Mouse (Mus musculus): ENCODE data around the gene Adam12. TPM values are rescaled to one million over a fixed set of nuclear protein-coding genes. Genes with fewer than 3 reads are reported as not detected.
"Not testable (repeated sequence)": the region's sequence is repeated elsewhere in the genome, so short reads cannot be mapped to it uniquely, and the experiment has no call there.

The Adam12 gene
- total RNA-seq, 2 experiments from 2014 or later: 0.19 TPM; not detected in 1

DNA sequence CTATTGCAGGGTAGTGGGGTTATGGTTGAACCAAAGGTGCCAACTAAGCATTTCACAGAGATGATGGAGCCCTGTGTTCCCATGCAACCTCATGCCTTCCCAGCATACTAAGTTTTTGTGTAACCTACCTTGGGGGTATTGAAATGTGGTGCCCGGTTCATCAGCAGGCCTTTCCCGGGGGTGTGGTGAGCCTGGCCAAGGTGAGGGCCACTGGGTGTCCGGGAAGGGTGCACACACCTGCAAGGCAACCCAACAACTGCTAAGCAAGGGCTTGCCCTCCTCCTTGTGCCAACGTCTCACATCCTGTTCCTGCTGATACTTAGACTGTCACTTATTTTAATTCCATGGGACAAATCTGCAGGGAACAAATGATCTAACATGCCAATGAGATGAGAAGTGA, 323.0 kb downstream of the Adam12 start:
- ATAC-seq (replicated peaks; ENCODE audit: low FRiP score, low TSS enrichment, poor library complexity, severe bottlenecking): no peak

DNA sequence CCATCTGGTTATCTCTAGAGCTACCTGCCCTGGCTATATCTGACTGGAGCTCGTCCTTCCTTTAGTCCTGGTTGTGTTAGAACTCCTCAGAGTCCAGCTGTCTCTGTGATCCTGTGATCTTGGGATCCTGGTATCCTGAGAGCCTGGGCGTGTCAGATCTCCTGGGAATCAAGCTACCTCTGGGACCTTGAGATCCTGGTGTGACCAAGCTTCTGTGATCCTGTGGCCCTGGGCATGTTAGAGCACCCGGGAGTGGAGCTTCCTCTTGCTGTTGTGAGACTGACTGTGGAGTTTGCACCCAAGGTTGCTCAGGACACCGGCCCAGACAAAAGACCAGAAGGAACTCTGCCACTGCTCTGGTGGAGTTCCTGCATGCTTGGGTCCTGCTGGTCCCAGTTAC, 332.6 kb downstream of the Adam12 start:
- no peak for ATAC-seq (replicated peaks; ENCODE audit: low FRiP score, low TSS enrichment, poor library complexity, severe bottlenecking)

DNA sequence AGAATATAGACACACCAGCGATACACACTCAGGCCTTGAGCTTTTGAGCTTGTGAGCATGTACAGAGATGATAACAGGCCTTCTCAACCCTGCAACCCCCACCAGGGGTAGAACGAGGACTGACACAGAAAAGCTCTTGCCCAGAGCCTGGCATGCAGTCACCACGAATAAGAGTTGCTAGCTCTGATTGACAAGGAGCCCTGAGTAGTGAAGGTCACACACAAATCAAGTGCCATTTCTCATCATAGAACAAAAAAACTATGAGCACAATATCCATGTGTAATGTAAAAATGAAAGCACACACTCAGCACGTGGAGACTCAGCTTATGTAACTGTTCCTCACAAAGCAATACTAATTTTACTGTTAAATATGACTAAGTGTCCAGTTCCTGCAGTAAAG, 340.1 kb downstream of the Adam12 start:
- no peak for ATAC-seq (replicated peaks; ENCODE audit: low FRiP score, low TSS enrichment, poor library complexity, severe bottlenecking)

DNA sequence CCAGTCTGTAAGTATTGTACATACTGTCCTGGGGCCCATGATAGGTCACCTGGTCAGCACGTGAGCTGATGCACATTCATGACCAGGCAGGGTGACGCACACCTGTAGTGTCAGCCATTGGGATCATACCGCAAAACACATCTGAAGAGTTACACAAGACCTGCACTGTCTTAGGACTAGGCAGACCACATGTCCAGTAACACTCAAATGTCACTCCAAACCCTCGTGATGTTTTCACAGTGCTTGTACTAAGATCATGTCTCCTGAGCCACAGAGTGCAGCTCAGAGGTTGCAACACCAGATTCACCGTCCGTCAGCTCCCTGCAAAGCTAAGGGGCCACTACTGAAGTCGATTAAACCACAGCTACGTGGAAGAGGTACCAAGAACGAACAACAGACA, 340.6 kb downstream of the Adam12 start:
- no peak for ATAC-seq (replicated peaks; ENCODE audit: low FRiP score, low TSS enrichment, poor library complexity, severe bottlenecking)

DNA sequence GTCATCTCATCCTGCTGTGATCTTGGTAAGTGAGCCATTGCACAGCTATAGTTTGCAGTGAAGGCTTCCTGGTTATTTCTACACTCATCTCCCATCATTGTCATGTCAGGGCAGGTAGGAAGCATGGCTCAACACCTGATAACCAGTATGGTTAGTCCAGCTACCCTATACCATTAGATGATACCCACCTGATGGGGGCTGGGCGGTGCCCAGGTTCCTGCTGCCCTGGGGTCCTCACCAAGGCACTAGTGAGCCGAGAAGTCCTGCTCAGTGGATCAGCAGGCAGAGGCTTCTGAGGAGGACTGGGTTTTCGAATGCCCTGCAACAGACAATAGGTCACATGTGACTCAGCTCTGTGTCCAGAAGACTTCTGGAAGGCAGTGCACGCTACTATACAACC, 342.0 kb downstream of the Adam12 start:
- ATAC-seq (replicated peaks; ENCODE audit: low FRiP score, low TSS enrichment, poor library complexity, severe bottlenecking): no peak

DNA sequence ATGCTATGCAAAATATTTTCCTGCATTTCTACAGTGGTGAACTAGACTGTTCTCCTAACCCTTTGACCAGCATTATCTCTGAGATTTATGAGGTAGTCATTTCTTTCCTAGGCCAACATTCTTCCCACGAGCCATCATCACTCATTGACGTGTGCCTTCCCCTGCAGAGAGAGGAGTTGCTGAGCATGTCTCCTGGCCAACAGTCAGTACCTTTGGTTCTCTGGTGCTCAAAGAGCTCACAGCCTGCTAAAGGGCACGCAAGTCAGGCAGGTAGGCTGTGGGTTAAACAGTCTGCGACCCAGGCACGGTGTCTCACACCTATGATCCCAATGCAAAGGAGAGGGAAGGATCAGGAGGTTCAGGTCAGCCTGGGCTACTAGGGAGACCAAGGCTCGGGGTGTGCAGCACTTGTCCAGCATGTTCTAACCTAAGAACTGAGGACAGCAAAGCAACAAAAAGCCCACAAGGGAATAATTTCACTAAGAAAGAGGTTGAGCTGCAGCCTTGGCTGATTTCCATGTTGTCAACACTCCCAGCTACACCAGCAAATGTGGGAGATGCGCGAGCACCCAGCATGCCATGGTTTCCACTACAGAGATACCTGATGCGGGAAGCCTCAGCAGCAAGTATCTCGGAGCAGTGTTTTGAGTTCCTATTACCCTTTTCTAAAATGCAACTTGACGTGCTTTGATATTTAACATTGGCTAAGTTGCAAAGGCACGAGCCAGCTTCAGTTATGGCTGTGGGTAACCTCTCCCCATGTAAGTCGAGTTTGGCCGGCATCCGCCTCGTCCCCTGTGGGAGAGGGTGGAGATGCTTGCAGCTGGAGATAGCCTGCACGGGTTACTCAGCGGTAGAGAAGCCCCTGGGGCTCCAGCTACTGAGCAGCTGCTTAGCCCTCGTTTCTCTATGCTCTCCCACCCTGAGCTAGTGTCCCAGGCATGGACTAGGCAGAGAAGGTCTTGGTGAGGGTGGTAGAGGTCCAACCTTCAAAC, 342.7 kb downstream of the Adam12 start:
- no peak for ATAC-seq (replicated peaks; ENCODE audit: low FRiP score, low TSS enrichment, poor library complexity, severe bottlenecking)

DNA sequence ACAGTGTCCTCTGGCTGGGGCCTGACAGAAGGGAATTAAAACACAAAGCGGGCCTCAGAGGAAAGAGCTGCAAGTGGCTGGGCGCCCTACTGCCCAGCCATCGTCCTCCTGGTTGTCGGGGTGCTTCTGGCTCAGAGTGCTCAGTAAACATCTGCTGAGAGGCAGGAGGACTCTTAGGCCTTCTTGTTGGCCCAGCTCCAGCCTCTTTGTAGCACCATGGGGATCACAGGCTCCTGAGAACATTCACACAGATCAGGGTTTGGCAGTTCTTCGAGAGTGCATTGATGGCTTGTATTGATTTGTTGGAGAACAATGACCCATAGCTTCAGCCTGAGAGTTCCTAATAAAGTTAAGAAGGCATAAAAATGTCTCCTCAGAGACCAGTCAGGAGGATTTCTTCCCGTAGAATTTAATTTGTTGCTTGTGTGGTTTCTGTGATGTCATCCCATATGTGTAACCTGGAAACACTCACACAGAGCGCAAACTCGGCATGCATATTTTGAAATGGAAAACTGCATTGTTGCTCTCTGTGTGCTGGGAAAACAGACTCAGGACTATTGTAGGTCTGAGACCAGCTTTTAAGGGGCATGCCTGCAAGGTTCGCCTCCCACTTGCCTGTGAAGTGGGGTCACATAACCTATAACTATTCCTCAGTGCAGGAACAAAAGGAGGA, 347.1 kb downstream of the Adam12 start:
- ATAC-seq (replicated peaks; ENCODE audit: low FRiP score, low TSS enrichment, poor library complexity, severe bottlenecking): not testable (repeated sequence)

DNA sequence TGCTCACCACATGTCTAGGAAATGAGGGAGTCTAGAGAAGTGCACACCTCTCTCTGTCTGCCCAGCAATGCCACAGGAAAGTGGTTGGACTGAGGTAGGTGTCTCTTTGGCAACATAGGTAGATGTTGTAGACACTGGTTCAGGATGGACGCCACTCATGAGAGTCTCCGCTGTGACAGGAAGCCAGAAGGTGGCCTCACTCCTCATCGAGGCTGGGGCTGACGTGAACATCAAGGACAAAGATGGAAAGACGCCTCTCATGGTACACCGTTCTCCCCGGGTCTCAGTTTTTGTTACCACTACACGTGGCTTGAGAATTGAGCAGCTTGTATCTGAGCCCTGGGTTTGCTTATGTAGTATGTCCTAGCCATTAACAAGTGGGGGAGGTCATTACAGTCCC, 352.2 kb downstream of the Adam12 start:
- ATAC-seq (replicated peaks; ENCODE audit: low FRiP score, low TSS enrichment, poor library complexity, severe bottlenecking): no peak

DNA sequence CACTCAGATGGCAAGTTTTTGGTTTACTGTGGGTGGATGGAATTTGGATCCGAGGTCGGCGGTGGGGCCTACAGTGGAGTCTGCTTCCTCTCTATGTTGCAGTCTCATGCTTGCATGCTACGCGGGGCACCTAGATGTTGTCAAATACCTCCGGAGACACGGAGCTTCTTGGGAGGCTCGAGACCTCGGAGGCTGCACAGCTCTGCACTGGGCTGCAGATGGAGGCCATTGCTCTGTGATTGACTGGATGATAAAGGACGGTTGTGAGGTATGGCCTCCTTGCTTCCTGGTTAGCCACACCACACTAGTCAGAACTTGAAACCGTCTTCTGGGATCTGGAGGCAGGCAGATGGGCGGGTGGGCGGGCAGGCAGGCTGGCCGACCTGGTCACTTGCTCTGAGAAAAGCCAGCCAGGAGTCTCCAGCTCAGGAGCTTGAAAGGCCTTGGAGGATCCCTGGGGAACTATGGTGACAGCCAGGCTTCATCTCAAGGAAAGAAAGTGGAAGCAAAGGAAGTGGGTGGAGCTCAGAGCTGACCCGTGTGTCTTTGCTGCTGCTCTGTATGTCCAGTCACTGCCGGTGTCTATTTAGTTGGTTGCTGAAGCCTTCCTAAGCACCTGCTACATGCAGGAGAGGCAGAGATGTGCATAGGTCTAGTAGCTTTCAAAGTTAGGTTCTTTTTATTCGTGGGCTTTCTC, 355.2 kb downstream of the Adam12 start:
- ATAC-seq (replicated peaks; ENCODE audit: low FRiP score, low TSS enrichment, poor library complexity, severe bottlenecking): no peak

DNA sequence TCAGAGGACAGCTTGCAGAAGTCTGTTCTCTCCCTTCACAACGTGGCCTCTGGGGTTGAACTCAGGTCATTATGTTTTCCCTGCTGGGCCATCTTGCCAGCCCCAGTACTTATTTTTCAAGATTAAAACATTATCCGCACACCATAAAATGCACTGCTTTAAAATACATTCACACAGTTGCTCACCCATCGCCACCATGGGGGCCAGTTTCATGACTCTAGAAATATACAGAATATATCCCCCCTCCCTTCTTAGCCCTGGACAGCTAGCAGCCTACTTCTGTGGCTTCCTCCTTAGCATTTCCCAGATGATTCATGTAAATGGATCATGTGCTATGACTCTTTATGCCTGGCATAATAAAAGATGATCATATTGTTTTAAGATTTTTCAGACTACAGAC, 355.8 kb downstream of the Adam12 start:
- ATAC-seq (replicated peaks; ENCODE audit: low FRiP score, low TSS enrichment, poor library complexity, severe bottlenecking): no peak

DNA sequence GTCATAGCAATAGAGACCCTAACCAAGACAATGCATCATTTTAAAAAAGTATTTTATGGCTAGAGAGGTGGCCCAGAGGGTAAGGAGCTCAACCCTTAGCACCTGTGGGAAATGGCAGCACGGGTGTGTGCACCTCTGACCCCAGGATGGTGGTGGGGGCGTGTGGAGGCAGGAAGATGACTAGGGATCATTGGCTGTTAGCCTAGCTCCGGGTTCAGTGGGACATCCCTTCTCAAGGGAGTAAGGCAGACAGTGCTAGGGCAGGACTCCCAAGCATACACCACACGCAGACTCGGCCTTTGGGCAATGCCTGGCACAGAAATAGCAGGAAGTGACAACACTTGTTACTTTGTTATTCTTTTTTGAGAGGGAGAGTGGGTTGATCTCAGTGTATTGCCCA, 359.2 kb downstream of the Adam12 start:
- no peak for ATAC-seq (replicated peaks; ENCODE audit: low FRiP score, low TSS enrichment, poor library complexity, severe bottlenecking)

DNA sequence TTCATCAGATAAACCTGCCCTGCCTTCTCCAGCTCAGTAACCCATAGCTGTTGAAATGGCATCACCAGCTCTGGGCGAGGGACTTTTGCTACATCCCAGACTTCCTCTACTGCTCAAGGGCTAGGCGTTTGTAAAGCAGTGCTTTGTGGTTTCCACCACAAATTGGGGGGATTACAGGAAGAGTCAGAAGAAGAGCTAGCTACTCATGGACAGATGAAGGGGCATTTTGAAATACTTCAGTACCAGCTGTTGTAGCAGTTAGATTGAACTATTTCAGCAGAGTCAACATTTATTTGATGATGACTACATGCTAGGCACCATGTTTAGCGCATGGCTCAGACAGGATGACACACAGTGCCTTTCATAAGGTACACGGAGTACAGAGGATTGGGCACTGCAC, 361.7 kb downstream of the Adam12 start:
- ATAC-seq (replicated peaks; ENCODE audit: low FRiP score, low TSS enrichment, poor library complexity, severe bottlenecking): no peak

DNA sequence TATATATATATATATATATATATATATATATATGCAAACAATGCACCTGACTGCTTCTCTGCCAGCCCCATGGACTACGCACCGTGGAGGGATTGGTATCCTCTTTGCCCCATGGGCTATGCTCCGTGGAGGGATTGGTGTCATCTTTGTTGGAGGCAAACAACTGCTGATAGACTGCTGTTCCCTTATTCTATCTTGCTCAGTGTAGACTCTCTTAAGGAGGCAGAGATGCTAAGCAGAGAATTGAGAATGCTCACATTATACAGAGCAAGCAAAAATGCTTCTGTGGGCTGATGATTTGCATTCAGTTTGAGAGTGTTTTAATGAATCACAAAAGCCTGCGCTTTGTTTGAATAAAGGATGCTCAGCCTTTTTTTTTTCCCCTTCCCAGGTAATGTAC, 368.3 kb downstream of the Adam12 start:
- no peak for ATAC-seq (replicated peaks; ENCODE audit: low FRiP score, low TSS enrichment, poor library complexity, severe bottlenecking)

DNA sequence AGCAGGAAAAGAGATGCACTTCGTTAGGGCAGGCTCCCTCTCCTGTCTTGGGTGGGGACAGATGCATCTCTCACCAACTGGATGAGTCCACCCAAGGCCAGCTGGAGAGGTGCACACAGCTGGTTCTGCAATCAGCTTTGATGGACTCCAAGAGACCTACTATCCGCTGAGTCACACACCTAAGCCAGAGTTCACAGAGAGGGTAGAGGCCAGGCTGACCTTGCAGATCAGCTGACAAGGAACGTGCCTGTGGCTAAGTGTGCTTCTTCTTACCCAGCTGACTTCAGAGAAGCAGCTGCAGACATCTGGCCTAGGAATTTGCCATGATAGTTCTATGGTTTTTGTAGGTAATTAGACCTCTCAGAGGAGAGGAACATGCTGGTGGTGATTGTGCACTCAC, 368.8 kb downstream of the Adam12 start:
- no peak for ATAC-seq (replicated peaks; ENCODE audit: low FRiP score, low TSS enrichment, poor library complexity, severe bottlenecking)

DNA sequence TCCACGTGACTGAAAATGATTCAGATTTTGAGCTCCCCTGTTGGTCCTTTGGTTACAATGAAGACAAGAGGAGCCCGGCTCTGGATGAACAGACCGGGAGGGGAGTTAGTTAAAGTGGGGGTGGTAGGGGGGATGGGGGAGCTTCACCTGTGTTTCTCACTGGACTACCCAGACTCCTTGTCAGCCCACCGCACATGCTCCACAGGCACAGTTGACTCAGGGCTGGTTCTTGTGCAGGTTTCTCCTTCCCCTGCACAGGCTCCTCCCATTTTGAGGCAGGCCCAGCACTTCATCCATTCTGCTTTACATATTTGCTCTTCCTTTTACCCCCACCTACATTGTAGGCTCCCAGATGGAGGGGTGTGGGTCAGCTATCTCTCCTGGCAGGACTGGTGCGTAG, 369.2 kb downstream of the Adam12 start:
- no peak for ATAC-seq (replicated peaks; ENCODE audit: low FRiP score, low TSS enrichment, poor library complexity, severe bottlenecking)

DNA sequence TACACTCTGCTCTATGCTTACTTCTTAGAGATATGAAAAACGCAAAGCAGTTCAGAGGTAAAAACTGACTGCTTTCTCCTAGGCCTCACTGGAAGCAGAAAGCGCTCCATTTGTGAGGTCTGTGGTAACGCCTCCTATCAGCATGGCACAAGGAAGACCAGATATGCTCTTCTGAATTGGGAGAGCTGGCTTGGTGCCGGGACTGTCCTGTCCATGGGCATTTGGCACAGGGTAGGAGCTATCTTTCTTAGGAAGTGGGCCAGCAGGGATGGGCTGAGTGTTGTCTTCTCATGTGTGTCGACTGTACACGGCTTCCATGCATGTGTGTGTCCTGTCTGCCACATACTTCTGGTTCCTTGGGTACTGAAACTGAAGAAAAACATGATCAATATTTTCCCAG, 369.7 kb downstream of the Adam12 start:
- no peak for ATAC-seq (replicated peaks; ENCODE audit: low FRiP score, low TSS enrichment, poor library complexity, severe bottlenecking)

DNA sequence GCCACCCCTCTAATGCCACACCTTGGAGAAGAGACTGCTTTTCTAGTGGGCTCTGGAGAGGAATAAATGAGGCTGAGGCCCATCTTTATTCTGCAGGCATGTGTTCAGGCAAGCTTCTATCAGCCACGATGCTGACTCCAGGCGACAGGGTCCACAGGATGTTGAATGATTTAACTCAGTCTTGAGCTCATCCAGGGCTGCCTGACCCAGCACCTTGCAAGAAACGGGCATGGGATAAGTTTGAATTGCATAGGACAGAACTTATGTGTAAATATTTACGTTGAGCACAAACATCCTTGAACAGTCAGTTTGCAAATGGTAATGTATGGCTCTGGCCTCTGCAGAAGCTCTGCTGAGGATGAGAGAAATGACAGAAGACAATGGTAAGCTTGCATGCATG, 372.4 kb downstream of the Adam12 start:
- no peak for ATAC-seq (replicated peaks; ENCODE audit: low FRiP score, low TSS enrichment, poor library complexity, severe bottlenecking)

DNA sequence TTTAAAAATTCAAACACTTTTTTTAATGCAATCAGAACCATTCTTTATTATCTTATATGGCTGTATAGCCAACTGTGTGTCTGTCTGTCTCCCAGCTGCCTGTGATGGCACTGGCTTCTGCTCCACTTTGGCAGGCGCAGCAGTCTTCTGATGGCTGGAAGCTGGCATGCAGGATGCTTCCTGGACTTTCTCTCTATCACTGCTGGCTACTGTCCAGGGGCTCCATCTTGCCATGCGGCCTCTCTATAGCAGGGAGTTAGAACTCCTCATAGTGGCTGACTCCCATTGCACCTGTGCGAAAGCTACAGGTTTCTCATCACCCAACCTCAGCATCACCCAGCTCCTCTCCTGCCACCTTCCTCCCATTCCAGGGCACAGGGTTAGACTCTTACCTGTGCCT, 373.4 kb downstream of the Adam12 start:
- ATAC-seq (replicated peaks; ENCODE audit: low FRiP score, low TSS enrichment, poor library complexity, severe bottlenecking): no peak

DNA sequence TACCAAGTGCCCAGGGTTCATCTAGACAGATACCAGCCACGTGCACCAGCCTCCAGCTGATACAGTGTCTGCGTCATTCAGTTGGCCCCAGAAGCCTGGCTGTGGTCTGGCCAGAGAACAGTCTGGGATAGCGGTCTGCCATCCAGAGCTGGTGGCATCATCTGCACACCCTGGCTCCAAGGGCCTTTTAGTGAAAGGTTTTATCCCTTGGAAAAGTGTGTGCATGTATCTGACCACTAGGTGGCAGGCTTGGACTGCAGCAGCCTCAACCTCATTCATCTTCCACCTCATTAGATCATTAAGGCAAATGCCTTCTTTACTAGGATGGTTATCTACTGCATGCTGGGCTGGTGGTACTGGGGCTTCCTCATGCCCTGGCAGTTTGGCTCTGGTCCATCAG, 375.7 kb downstream of the Adam12 start:
- ATAC-seq (replicated peaks; ENCODE audit: low FRiP score, low TSS enrichment, poor library complexity, severe bottlenecking): peak; percentile 86

DNA sequence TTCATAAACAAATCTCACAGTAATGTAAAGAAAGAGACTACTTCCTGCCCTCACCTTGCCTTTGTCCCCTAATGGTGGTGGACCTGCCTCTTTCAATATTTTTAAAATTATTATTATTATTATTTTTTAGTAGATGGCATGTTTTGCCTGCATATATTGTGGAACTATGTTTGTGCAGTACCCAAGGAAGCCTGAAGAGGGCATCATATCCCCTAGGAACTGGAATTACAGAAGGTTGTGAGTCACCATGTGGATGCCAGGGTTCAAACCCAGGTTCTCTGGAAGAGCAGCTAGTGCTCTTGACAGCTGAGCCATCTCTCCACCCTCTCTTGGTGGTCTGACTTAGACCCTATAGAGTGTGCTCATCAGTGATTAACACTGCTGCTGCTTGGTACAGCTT, 381.2 kb downstream of the Adam12 start:
- no peak for ATAC-seq (replicated peaks; ENCODE audit: low FRiP score, low TSS enrichment, poor library complexity, severe bottlenecking)
